Mouse (Mus musculus) kidney, postnatal 10 days (tissue): ENCODE data around the gene Fam131a.
A peak's percentile ranks its signal among the peaks of the same experiment; 100 is the strongest.

ENCODE experiments used
- DNase-seq: peaks from one replicate; pipeline ENCODE4 v3.0.0; 2021; ENCODE audit warnings: mixed read lengths

Fam131a gene

DNA sequence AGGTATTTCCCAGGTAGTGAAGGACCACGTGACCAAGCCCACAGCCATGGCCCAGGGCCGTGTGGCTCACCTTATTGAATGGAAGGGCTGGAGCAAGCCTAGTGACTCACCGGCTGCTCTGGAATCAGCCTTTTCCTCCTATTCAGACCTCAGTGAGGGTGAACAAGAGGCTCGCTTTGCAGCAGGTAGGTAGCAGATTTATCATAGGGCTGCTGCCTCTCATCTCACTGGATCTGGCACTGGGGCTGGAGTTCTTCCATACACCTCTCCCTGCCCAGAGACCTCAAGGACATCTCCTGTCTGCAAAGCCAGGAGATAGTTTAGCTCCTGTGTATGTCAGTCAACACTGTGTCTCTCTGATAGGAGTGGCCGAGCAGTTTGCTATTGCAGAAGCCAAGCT, 6.2 kb downstream of the Fam131a start:
- no peak for DNase-seq

DNA sequence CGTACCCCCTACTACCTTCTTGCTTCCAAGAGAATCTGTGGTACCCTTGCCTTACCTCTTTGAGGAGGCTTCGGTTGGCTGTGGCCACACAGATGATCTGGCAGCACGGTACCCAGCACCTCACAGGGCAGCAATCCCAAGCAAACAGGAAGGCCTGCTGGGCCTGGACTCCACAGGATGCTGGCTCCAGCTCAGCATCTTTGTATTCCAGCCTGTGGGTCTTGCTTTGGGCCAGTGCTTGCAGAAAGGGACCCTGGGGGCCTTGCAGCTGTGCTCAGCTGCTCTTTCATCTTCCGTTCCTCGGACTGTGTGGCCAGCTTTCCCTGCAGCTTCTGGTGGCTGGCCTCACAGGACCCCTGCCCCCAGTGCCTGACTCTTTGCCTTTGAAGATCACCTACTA, 7.0 kb downstream of the Fam131a start:
- DNase-seq: no peak

DNA sequence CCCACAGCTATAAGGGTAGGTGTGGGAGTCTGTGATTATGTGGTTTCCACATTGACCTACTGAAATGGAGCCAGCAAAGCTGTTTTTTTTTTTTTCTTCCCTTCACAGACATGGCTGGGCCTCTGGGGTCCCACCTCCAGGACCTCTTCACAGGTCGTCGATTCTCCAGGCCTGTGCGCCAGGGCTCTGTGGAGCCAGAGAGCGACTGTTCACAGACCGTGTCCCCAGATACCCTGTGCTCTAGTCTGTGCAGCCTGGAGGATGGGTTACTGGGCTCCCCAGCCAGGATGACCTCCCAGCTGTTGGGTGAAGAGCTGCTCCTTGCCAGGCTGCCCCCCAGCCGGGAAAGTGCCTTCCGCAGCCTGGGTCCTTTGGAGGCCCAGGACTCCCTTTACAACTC, 8.3 kb downstream of the Fam131a start:
- no peak for DNase-seq

DNA sequence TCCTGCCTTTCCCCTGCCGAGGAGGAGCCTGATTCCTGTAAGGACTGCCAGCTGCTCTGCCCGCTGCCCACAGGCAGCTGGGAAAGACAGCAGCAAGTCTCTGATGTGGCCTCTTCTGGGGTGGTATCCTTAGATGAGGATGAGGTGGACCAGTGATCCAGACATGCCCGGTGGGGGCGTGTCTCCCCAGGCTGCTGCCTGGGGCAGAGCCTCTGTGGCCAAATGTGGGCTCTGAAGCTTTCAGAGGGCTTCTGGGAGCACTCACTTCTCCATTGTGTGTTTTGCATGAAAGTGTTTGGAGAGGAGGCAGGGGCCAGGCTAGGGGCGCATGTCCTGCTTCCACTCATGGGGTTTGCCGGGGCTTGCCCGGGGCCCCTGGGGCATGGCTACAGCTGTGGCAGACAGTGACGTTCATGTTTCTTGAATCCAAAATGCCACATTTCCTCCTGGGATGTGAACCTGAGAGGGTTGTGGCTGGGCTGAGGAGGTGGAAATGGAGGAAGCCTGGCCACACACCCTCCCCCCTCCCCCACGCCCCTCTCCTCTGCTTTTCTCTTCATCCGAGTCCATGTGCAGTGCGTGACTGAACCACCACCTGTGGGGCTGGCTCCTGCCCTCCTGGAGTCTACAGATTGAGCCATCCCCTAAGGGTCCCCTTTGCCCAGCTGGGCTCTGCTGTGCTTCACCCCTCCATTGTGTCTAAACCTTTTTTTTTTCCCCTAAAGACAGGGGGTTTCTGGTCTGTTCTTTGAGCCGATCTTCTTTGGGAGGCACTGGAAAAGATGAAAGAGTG, 8.9 kb downstream of the Fam131a start:
- DNase-seq: no peak

DNA sequence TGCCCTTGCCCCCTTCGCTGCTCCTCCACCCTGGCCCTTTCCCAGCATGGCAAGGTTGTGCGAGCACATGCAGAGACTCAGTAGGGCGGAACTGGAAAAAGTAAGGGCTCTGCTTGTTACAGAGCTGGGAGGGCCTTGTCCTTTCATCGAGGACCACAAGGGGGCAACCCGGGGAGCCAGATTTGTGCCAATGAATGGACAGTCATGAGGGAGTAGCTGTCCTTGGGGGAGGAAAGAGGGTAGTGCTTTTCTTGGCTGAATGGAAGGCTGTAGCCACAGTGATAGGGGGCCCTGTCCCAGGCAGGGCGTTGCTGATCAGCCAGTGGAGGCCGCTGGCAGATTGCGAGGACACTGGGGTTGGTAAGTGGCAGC, 9.5 kb downstream of the Fam131a start:
- DNase-seq: peak; percentile 86

DNA sequence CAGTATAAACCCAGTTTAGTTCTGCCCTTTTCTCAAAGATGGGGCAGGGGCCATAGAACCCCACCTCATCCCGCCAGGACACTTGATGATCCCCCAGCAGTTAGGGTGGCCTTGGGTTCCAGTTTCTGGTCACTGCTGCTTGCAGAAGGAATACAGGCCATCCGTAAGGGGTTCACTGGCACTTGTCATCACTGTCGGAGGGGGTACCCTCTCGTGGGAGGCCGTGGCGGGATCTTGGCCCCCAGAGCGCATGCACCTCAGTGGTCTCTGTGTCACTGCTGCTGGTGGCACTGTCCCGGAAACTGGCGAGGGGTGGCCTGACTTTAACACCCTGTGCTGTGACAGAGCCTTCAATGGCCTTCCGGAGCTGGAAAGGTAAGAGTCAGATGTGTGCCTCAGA, 10.0 kb downstream of the Fam131a start:
- no peak for DNase-seq

DNA sequence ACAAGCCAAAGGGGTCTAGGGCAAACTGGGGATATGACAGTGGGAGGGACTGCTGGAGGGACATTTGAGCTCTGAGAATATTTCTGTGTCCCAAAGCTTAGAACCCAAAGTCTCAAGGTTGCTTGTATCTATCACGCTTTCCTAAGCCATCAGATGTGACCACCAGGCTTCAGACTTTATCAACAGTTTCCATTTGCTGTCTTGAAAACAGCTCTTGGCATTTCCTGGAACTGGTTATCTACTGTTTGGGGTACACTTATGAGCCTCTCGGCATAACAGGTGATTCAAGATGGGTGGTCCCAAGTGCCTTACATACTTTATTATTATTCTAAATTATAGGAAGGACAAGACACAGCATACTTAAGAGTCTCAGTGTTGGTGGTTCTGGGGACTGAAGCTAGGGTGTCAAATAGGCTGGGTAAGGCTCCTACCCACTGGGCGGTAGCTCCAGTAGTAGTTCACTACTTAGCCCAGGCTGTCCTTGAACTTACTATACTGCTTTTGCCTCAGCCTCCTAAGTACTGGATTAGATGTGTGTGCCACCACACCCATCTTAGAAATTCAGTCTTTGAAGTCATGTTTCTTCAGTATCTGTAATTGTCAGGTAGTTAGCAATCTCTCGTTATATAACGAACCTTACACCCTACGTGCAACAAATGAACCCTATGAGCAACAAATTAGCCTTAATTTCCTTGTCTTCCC, 10.8 kb downstream of the Fam131a start:
- no peak for DNase-seq

DNA sequence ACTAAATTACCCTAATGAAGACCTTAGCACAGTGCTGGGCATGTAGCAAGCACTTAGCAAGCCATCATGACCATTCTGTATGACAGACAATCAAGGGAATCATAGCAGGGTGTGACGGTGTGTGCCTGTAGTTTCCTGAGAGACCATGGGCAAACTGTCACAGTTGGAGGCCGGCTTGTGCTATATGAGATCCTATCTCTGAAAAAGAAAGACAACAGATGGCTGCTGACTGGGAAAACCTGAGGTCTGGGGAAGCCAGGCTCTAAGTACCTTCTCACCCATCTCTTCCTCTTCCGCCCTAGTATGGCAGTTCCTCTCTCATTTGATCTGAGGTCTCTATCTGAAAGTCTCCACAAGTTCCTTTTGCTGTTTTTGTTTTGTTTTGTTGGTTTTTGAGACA, 12.7 kb downstream of the Fam131a start:
- no peak for DNase-seq

DNA sequence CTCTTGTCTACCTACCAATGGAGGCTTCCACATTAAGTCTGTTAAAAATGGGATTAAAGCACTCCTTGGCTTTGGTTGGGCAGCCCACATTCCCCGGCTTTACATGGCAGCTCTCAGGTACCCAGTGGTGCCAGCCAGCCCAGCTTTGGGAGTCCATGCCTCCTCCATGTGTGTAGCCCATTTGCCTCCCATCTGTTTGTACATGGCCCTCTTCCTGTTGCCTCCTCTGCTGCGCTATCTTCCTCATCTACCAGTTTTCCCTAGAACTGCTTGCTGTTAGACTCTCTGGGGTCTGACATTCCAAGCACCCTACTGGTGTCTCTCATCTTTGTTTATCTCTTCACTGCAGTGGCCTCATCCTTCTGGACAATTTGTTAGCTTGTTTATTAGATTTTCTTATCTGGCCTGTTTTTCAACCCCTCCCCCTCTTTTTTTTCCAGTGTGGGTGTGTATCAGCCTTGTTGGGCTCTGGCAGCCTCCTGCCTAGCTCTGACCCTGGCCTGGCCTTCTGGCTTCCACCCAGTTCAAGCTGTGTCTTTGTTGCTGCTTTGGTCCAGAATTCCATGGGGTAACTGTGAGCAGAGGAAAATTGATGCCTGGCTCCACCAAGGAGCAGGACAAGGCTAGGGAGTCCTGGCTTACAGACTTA, 13.5 kb downstream of the Fam131a start:
- DNase-seq: peak; percentile 73

DNA sequence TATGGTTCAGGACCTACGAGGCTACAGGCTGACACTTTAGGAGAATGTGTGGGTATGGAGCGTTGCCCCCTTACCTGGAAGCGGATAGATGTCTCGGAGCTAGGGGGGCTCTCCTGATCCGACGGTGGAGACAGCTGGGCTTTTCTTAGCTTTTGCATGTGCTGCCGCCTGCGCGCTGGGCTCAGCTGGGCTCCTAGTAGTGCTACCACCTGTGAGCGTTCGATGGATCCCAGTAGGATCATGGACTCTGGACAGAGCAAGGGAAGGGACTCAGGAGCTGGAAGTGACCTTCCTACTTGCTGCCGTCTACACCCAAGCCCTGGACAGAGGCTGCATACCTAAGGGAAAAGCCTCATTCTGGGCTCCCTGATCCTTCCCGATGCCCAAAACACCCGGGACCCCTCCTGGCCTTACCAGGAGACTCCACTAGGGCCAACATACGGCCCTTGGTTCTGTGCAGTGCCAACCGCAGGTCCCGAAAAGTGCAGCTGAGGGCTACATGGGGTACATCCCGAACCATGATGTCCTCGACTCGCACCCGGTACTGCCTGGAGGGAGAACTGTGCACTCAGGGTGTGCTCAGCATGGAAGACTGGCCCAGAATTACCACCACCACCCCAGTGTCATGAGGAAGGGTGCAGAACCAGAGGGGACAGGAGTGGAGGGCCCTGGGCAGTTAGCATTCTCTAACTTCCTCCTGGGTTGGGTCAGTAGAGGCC, 15.3 kb downstream of the Fam131a start:
- DNase-seq: no peak

DNA sequence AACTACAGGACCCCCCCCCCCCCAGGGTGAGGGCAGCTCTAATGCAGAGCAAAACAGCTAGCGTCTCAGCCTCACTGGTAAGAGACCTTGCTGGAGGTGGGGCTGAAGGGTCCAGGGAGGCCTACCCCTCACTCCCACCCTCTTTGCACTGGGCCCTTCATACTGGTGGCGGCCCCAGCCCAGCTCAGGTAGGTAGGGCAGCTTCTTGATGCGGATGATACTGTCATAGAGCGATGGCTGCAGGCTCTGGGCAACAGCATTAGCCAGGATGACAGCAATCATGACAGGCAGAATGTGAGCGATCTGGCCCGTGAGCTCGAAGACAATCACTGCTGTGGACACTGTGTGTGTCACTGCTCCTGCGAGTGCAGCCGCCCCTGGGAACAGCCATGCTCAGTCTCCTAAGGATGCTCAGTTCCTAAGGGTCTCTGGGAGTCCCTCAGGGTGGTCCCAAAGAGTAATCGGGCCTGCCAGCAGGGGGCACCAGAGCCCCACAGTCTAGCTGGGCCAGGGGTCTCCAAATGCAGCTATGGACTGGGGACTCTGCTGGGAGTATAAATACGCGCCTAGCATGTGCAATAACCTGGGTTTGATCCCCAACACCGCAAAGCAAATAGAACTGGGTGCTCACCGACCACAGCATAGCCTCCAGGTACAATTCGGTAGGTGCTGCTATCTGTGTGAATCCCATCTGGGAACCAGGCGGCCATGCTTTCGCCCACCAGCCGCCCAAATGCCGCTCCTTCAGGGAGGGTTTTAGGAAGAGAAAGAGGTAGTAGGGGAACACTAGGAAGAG, 16.1 kb downstream of the Fam131a start:
- DNase-seq: peak; percentile 69

DNA sequence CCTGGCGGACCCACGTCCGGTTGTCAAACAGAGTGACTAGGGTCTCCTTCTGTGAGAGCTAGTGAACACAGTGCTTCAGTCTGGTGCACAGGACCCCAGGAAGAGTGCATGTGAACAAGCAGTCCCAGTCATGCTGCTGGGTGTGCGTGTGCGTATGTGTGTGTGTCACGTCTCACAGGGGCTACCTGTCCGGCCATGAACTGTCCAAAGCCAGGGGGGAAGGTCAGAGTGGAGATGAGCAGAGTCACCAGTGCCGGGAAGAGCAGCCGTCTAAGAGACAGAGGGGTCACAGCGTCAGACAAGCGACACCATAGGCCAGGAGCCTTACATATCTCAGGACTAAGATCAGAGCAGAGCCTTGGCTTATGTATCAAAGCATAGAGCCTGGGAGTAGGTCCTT, 17.3 kb downstream of the Fam131a start:
- DNase-seq: no peak

DNA sequence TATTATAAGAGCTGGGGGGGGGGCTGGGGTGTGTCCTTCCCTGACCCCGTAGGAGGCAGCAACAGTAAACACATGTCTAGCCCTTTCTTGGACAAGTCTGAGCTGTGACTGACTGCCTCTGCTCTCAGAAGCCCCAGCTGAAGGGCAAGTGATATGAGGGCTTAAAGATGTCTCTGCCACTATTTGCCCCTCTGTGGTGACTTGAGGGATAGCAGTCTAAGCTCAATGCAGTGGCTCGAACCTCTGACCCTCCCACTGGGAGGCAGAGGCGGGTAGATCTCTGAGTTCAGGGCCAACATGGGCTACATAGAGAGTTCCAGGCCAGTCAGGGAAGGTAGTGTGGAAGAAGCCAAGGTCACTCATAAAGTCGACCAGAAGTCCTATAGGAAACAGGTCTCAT, 17.8 kb downstream of the Fam131a start:
- no peak for DNase-seq

DNA sequence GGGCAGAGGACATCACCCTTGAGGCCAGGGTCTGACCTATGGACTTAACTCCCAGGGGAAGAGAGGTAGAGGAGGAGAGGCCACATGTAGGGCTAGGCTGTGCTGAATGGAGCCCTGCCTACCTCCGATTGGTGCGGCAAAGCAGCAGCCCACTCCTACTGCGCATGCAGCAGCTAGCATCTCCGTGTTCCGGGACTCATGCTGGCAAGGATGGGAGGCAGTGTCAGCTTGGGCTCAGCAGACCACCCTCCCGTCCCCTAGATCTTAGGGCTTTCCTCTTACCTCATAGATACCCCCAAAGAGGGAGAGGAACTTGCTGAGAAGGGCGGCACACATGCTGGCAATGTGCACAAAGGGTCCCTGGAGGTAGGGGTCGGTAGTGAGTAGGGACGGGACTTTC, 19.1 kb downstream of the Fam131a start:
- no peak for DNase-seq

DNA sequence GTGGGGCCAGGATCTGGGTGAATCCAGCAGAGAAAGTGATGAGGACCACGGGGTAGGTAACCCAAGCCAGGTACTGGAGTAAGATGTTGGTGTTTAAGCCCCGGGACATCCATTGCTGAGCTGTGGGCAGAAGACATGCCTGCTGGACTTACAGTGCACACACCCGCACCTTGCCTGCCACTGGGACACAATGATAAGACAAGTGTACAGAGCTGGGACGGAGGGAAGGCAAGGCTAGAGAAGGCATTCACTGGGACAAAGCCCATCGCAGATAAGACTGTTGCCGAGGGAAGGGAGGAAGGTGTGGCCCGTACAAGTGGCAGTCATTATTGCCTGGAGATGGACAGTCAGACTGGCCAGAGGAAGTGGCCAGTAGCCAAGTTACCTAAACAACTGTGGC, 19.8 kb downstream of the Fam131a start:
- no peak for DNase-seq

DNA sequence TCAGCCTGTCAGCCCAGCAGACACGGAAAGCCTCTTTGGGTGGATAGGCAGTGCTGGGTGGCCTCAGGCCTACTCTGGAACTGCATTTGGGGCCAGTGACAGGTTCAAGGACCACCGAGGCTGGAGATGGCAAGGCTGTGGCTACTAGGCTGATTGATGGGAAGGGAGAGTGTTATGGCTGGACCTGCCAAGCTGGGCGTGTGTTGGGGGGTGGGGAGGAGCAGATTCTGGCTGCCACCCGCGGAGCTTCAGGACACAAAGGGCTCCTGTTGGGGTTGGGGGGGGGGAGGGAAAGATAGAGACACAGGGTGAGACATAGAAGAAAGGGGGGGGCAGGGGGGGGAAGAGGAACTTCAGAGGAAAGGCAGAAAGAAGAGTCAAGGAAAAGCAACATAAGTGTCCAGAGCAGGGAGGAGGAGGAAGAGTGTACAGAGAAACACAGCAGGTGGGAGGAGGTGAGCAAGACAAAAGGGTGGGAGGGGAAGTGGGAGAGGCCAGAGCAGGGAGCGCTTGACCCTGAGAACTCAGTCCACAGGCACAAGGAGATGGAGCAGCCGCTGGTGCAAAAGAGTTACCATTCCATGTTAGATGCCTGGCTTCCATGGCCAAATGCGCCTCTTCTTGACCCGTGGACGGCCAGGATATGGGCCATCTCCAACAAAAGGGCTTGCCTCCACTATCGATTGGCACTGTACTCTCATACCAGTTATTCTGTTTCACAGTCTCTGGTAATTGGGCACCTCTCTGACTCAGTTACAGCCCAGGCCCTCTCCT, 21.5 kb downstream of the Fam131a start:
- DNase-seq: no peak

DNA sequence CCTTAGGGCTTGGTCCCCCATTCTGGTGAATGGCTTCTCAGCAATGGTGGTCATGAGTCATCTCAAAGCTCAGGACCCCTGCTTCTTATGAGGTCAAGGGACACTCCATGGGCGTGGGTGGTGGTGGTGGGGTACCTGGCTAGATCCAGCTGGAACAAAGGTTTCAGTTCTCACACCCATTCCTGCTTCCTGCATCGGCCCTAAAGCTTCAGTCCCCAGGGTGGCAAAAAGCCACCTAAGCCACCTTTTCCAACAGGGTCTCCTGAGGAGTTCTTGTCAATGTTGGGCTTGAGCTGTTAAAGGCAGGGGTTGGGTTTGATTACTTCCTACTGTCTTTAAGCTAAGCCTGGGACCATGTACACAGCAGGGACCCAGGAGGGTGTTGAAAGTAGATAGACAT, 22.1 kb downstream of the Fam131a start:
- no peak for DNase-seq

DNA sequence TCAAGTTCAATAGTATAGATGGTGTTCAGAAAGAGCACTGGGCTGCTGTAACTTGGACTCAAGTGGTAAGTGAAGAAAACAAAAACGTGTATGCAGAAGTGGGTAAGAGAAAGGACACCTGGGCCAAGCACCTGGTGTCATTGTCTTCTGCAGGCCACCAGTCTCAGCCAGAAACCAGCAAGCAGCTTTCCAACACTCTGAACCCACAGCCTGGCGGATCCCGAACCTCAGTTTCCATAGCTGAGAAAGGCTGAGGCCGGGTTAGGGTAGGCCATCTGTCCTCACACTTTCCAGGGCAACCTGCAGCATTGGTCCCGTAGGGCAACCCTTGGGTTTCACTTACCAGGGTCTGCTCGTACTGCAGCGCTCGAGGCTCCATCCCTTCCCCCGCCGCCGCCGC, 22.5 kb downstream of the Fam131a start:
- DNase-seq: no peak

DNA sequence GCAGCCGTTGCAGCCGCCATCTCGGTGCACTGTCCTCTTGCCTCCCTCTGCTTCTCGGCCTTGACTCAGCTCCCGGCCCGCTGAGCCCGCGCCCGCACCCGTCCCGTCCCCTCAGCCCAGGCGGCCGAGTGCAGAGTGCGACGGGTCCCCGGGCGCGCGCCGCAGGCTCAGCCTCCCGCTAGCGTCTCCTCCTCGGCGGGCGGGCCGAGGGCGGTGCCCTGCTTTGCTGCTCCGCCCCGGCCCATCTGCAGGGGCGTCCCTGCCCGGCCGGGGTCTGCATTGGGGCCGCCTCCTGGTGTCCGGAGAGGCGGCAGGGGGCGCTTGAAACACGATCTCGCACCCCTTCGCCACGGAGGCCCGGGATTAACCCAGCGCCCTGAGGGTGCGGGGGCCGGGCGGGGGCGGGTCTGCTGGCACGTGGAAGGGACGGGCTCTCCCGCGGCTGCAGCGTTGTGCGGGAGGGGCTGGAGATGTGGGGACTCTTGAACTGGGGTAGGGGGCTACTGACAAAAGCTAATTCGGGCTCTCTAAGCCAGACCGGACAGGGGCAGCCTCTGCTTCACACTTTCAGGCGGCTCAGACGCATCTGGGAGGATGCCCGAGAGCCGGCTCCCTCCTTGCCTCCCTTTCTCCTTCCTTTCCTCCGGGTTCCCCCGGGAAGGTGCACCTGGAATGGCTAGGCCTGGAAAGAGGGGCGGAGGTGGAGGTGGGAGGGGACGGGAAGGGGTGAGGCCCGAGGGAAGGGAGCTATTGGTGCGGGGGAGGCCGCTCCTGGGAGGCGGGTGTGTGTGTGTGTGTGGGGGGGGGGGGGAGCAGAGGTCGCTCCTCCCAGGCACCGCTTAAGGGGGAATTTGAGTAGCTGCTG, 23.2 kb downstream of the Fam131a start:
- DNase-seq: peak; percentile 91

DNA sequence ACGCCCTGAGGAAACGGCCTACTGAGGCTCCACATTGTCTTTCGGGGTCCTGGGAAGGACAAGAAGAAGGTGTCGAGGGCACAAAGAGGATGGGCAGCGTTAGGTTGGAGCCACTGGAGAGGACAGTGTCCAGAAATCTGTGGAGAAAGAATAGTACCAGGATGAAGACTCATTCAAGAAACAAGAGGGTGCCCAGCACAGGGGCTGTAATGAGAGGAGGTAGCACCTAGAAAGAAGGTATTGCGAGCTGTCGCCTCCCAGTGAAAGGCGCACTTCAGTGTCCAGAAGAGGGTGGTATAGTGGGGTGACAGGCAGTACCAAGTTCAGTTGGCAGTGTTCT, 23.8 kb downstream of the Fam131a start:
- DNase-seq: no peak
